9 mouse cellular contexts compared by ENCODE assay signal in the genomic region with DNA sequence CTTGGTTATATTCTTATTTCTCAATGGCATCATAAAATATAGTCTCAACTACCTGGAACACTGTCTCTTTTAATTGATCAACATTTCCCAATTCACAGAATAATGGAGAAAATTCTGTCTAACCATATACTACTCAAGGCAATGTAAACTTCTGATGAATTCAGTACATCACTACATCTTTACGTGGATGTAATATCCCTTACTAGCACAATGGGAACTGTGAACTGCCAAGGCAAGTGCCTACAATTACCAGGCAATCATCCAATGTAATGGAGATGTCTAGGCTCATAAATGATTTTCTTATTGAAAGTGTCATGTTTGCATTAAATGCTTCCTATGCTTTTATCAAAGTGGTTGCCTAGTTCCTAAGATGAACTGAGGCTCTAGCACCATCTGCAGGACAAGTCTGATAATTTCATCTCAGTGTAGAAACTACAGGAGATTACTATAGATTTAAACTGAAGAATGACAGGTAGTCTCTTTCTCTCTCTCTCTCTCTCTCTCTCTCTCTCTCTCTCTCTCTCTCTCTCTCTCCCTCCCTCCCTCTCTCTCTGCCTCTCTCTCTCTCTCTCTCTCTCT.
DNase-seq lines count a peak whose midpoint lies in the region; ATAC-seq and TF ChIP-seq lines count a peak whose summit lies in the region.
"Had no signal": no experiment of that assay in that cellular context is flagged by ENCODE, and none has a peak within 500 bp of the region (broad histone marks: within the 10 kb centered on the region; RNA-seq: fewer than 3 reads in every experiment).

No protein-coding gene starts in this region.

- no peak for TF ChIP-seq POLR2A in kidney, adult 2 months (IDR thresholded peaks at IDR 0.05; ENCODE audit: low read depth, low read length)

- no peak overlapping the region for H3K4me2 ChIP-seq in kidney, embryonic 15.5 days
- no peak overlapping the region for H3K4me2 ChIP-seq in neural tube, embryonic 12.5 days (replicated peaks)
- H3K4me2 ChIP-seq: liver, embryonic 15.5 days had no signal

- no peak overlapping the region for H3K9ac ChIP-seq in kidney, embryonic 15.5 days
- no peak overlapping the region for H3K9ac ChIP-seq in neural tube, embryonic 12.5 days
- H3K9ac ChIP-seq: liver, embryonic 15.5 days had no signal

- ATAC-seq in kidney, embryonic 15.5 days (replicated peaks; ENCODE audit: low FRiP score), result no peak
- ATAC-seq in neural tube, embryonic 12.5 days (ENCODE audit: low FRiP score, low read depth), result 0 out of 2 replicates have a peak, but pooled peaks have one; percentile 48

- WGBS in kidney, adult 2 months, result 93% methylated on average over 1 of the region's 1 CpGs
- WGBS in kidney, embryonic 15.5 days, result 86% methylated on average over 1 of the region's 1 CpGs
- WGBS in neural tube, embryonic 12.5 days, result 70% methylated on average over 1 of the region's 1 CpGs

- peak; percentile 55 for DNase-seq in kidney, adult 2 months
- peak; percentile 51 for DNase-seq in ES-CJ7 (ENCODE audit: low read depth, low spot score)
- peak; percentile 25 for DNase-seq in c-Kit-positive CD71-negative TER-119-negative erythroid progenitor cells, embryonic 14.5 days (ENCODE audit: low read depth)
- DNase-seq in frontal cortex, adult 2 months (ENCODE audit: extremely low spot score in 1 of 2, low spot score in 1 of 2), result peak; percentile 13 to 86
- peak; percentile 42 for DNase-seq in layer of hippocampus, adult 9-10 months (ENCODE audit: low spot score)
- DNase-seq in spleen, postnatal 14 days (ENCODE audit: low spot score in 2 of 2), result no peak

- no peak overlapping the region for H3K4me3 ChIP-seq in kidney, adult 2 months (ENCODE audit: insufficient read depth, low read depth, low read length)
- H3K4me3 ChIP-seq in kidney, embryonic 15.5 days (replicated peaks), result no peak overlapping the region
- H3K4me3 ChIP-seq in neural tube, embryonic 12.5 days, result no peak overlapping the region
- H3K4me3 ChIP-seq: liver, embryonic 15.5 days had no signal

- no peak overlapping the region for H3K27ac ChIP-seq in kidney, adult 2 months (ENCODE audit: insufficient read depth, low read depth, low read length)
- H3K27ac ChIP-seq in kidney, embryonic 15.5 days, result no peak overlapping the region
- no peak overlapping the region for H3K27ac ChIP-seq in neural tube, embryonic 12.5 days
- H3K27ac ChIP-seq: liver, embryonic 15.5 days had no signal

- no peaks in the 10 kb centered on the region for H3K4me1 ChIP-seq in kidney, adult 2 months (ENCODE audit: control insufficient read depth, insufficient read depth, low read length)
- H3K4me1 ChIP-seq in kidney, embryonic 15.5 days, result no peaks in the 10 kb centered on the region
- no peaks in the 10 kb centered on the region for H3K4me1 ChIP-seq in neural tube, embryonic 12.5 days
- H3K4me1 ChIP-seq: liver, embryonic 15.5 days had no signal

- no peaks in the 10 kb centered on the region for H3K27me3 ChIP-seq in kidney, adult 2 months (replicated peaks; ENCODE audit: control insufficient read depth, insufficient read depth, low read length)
- no peaks in the 10 kb centered on the region for H3K27me3 ChIP-seq in kidney, embryonic 15.5 days
- no peaks in the 10 kb centered on the region for H3K27me3 ChIP-seq in neural tube, embryonic 12.5 days (replicated peaks)
- H3K27me3 ChIP-seq: liver, embryonic 15.5 days had no signal

- TF ChIP-seq CTCF in kidney, adult 2 months (conservative IDR thresholded peaks at IDR 0.05; ENCODE audit: insufficient read depth, insufficient read length, low read depth, low read length), result 0 out of 2 replicates have a peak, but pooled peaks have one; percentile 27

- H3K36me3 ChIP-seq in kidney, adult 2 months (ENCODE audit: control insufficient read depth, insufficient read depth, low read length), result no peaks in the 10 kb centered on the region
- H3K36me3 ChIP-seq in kidney, embryonic 15.5 days, result no peaks in the 10 kb centered on the region
- H3K36me3 ChIP-seq in neural tube, embryonic 12.5 days, result no peaks in the 10 kb centered on the region
- H3K36me3 ChIP-seq: liver, embryonic 15.5 days had no signal

- H3K9me3 ChIP-seq in kidney, embryonic 15.5 days (replicated peaks), result 0 out of 2 replicates have a peak, but pooled peaks cover 3% of the 10 kb centered on the region
- H3K9me3 ChIP-seq in neural tube, embryonic 12.5 days, result peaks cover 6% of the 10 kb centered on the region; the same call in 1 of the 2 replicates
- H3K9me3 ChIP-seq: liver, embryonic 15.5 days had no signal

Comparison
In these comparisons a context has a peak if more than half of its experiments do, and no peak if none do; other contexts are left out.
1. DNase-seq: peak in kidney, adult 2 months (single experiment), ES-CJ7 (single experiment), c-Kit-positive CD71-negative TER-119-negative erythroid progenitor cells, embryonic 14.5 days (single experiment), frontal cortex, adult 2 months (2 of 2) and layer of hippocampus, adult 9-10 months (single experiment); none in spleen, postnatal 14 days (0 of 2).